Mouse (Mus musculus): Measurements from ENCODE around the gene Art3.

DNA sequence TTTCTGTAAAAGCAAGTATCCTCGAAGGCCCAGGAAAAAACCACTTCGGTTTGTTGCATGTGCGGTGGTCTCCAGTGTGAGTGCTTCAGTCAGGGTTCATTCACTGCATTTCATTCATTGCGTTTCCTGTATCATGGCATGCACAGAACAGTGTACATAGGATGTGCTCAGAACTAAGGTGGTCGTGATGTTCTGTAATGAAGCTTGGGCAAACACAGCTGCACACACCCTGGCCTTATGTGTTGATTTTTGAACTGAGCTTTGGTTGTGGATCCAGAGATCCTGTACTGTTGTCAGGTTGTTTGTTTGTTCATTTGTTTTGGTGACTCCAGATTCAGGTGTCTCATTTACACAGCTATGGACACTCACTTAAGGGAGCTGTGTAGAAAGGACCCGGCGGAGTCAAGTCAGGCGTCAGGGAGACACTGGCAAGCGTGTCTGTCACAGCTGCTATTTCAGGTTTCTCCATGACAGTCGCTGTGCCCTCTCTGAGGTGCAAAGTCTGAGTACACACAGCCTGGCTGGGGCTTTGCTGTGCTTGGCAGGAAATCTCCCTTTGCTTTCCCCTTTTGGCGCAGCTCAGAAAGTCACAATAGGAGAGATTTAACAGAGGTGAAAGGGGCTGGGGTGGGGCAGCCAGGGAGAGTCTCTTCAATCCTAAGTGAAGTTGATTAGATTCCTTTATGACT, 27.3 kb downstream of the Art3 start:
- TF ChIP-seq GATA1 (IDR thresholded peaks at IDR 0.05; ENCODE audit: borderline replicate concordance, low read length), result no peak
- TF ChIP-seq FLI1 (IDR thresholded peaks at IDR 0.05; ENCODE audit: low read length), result no peak
